ENCODE assay signal across 8 mouse cellular contexts in genomic region chr11:70520178-70520769, GRCm38 (mm10). TPM values are rescaled to one million over a fixed set of nuclear protein-coding genes. Genes with fewer than 3 reads are reported as not detected.
DNase-seq lines count a peak whose midpoint lies in the region; ATAC-seq and TF ChIP-seq lines count a peak whose summit lies in the region.

No protein-coding gene starts in this region.

- H3K4me3 ChIP-seq in embryonic facial prominence, embryonic 15.5 days (replicated peaks) = peak overlapping the region; percentile 38
- H3K4me3 ChIP-seq in heart, postnatal 0 days (ENCODE audit: low read depth, low read length) = peak overlapping the region; percentile 31
- H3K4me3 ChIP-seq in limb, embryonic 13.5 days = peak overlapping the region; percentile 37
- peak overlapping the region; percentile 20; the same call in 1 of the 2 replicates for H3K4me3 ChIP-seq in midbrain, postnatal 0 days (ENCODE audit: low read depth, low read length)

- H3K36me3 ChIP-seq in embryonic facial prominence, embryonic 15.5 days = no peaks in the 10 kb centered on the region
- H3K36me3 ChIP-seq in heart, postnatal 0 days (replicated peaks; ENCODE audit: control insufficient read depth, insufficient read depth, low read length) = no peaks in the 10 kb centered on the region
- H3K36me3 ChIP-seq in limb, embryonic 13.5 days = no peaks in the 10 kb centered on the region
- H3K36me3 ChIP-seq in midbrain, postnatal 0 days (ENCODE audit: insufficient read depth, low read length) = no peaks in the 10 kb centered on the region

- H3K4me2 ChIP-seq in embryonic facial prominence, embryonic 15.5 days (replicated peaks) = peak overlapping the region; percentile 56
- peak overlapping the region; percentile 51 for H3K4me2 ChIP-seq in heart, postnatal 0 days (ENCODE audit: low read depth, low read length)
- H3K4me2 ChIP-seq in limb, embryonic 13.5 days (replicated peaks) = peak overlapping the region; percentile 63
- H3K4me2 ChIP-seq in midbrain, postnatal 0 days (ENCODE audit: low read depth, low read length, poor library complexity, severe bottlenecking) = peak overlapping the region; percentile 47

- no peaks in the 10 kb centered on the region for H3K9me3 ChIP-seq in embryonic facial prominence, embryonic 15.5 days (replicated peaks)
- no peaks in the 10 kb centered on the region for H3K9me3 ChIP-seq in heart, postnatal 0 days (replicated peaks; ENCODE audit: control insufficient read depth, low read length)
- H3K9me3 ChIP-seq in limb, embryonic 13.5 days = no peaks in the 10 kb centered on the region
- H3K9me3 ChIP-seq in midbrain, postnatal 0 days (ENCODE audit: low read length) = no peaks in the 10 kb centered on the region

- peak; percentile 16 for DNase-seq in urinary bladder, postnatal 25 days (ENCODE audit: low spot score)
- no peak for DNase-seq in urinary bladder, adult 2 months (ENCODE audit: low spot score)
- peak; percentile 31 for DNase-seq in heart, postnatal 0 days (ENCODE audit: low spot score)
- peak; percentile 37 for DNase-seq in midbrain, postnatal 0 days (ENCODE audit: low spot score)
- no peak for DNase-seq in T-cell, adult 2 months (ENCODE audit: low spot score)

- peak overlapping the region; percentile 39 for H3K9ac ChIP-seq in embryonic facial prominence, embryonic 15.5 days
- peak overlapping the region; percentile 61 for H3K9ac ChIP-seq in heart, postnatal 0 days (replicated peaks; ENCODE audit: low read depth, low read length)
- H3K9ac ChIP-seq in limb, embryonic 13.5 days = peak overlapping the region; percentile 70
- peak overlapping the region; percentile 36; the same call in 1 of the 2 replicates for H3K9ac ChIP-seq in midbrain, postnatal 0 days (replicated peaks; ENCODE audit: low read length, poor library complexity, severe bottlenecking)

- 14% methylated on average over 41 of the region's 41 CpGs for WGBS in embryonic facial prominence, embryonic 15.5 days
- WGBS in heart, postnatal 0 days = 8% methylated on average over 41 of the region's 41 CpGs
- 13% methylated on average over 41 of the region's 41 CpGs for WGBS in limb, embryonic 13.5 days
- WGBS in midbrain, postnatal 0 days = 8% methylated on average over 41 of the region's 41 CpGs

- TF ChIP-seq EP300 in heart, postnatal 0 days (IDR thresholded peaks at IDR 0.05; ENCODE audit: low read depth) = no peak

- peaks cover 17% of the 10 kb centered on the region for H3K4me1 ChIP-seq in embryonic facial prominence, embryonic 15.5 days
- no peaks in the 10 kb centered on the region for H3K4me1 ChIP-seq in heart, postnatal 0 days (ENCODE audit: control insufficient read depth, insufficient read depth)
- H3K4me1 ChIP-seq in limb, embryonic 13.5 days = peaks cover 11% of the 10 kb centered on the region; the same call in 1 of the 2 replicates
- no peaks in the 10 kb centered on the region for H3K4me1 ChIP-seq in midbrain, postnatal 0 days (ENCODE audit: insufficient read depth, low read length)

- peak; percentile 25 for TF ChIP-seq CTCF in heart, postnatal 0 days (IDR thresholded peaks at IDR 0.05; ENCODE audit: low read depth)
- peak; percentile 40; the same call in 1 of the 2 replicates for TF ChIP-seq CTCF in midbrain, postnatal 0 days (IDR thresholded peaks at IDR 0.05)

- H3K27ac ChIP-seq in embryonic facial prominence, embryonic 15.5 days (replicated peaks) = peak overlapping the region; percentile 58
- H3K27ac ChIP-seq in heart, postnatal 0 days (ENCODE audit: low read depth) = peak overlapping the region; percentile 70
- peak overlapping the region; percentile 40; the same call in 1 of the 2 replicates for H3K27ac ChIP-seq in limb, embryonic 13.5 days
- peak overlapping the region; percentile 68 for H3K27ac ChIP-seq in midbrain, postnatal 0 days (ENCODE audit: low read depth, low read length)

- peaks cover 10% of the 10 kb centered on the region for H3K27me3 ChIP-seq in embryonic facial prominence, embryonic 15.5 days
- H3K27me3 ChIP-seq in heart, postnatal 0 days (ENCODE audit: control insufficient read depth, insufficient read depth, low read length) = no peaks in the 10 kb centered on the region
- peaks cover 15% of the 10 kb centered on the region; the same call in 1 of the 2 replicates for H3K27me3 ChIP-seq in limb, embryonic 13.5 days
- no peaks in the 10 kb centered on the region for H3K27me3 ChIP-seq in midbrain, postnatal 0 days (ENCODE audit: insufficient read depth, low read length)

- peak; percentile 52; the same call in 1 of the 2 replicates for ATAC-seq in embryonic facial prominence, embryonic 15.5 days (ENCODE audit: insufficient number of reproducible peaks, low FRiP score, low TSS enrichment, low read depth)
- peak; percentile 33 for ATAC-seq in heart, postnatal 0 days (ENCODE audit: insufficient read depth, low read depth)
- ATAC-seq in limb, embryonic 13.5 days (ENCODE audit: low FRiP score, low read depth) = no peak; the same call in 1 of the 2 replicates
- 0 out of 2 replicates have a peak, but pooled peaks have one; percentile 65 for ATAC-seq in midbrain, postnatal 0 days (ENCODE audit: low FRiP score)
- ATAC-seq in CD4-positive, CD25-positive, alpha-beta regulatory T cell, adult 4 months = no peak

RNA-seq across cellular contexts. Expression of gene Gltpd2, which starts 1.3 kb away (rescaled TPM):
- 0.14 and 0.15 TPM in 2 replicates for polyA plus RNA-seq in urinary bladder, adult 2 months (2012; rRNA removed)
- polyA plus RNA-seq in embryonic facial prominence, embryonic 15.5 days (2015; fragmentation: Nextera tagmentation; extraction: Ambion mirVana) = 0.44 and 0.59 TPM in 2 replicates
- total RNA-seq in heart, postnatal 0 days (2014; rRNA removed; ENCODE audit: low replicate concordance) = not detected in 2 replicates
- 0.34 TPM in 1 of 2 replicates, not detected in the other for polyA plus RNA-seq in heart, postnatal 0 days (2015; fragmentation: Nextera tagmentation; extraction: Ambion mirVana)
- polyA plus RNA-seq in limb, embryonic 13.5 days (2015; fragmentation: Nextera tagmentation; extraction: Ambion mirVana) = 0.43 and 0.92 TPM in 2 replicates
- total RNA-seq in midbrain, postnatal 0 days (2014; rRNA removed) = not detected in 2 replicates
- polyA plus RNA-seq in midbrain, postnatal 0 days (2015; fragmentation: Nextera tagmentation; extraction: Ambion mirVana) = 0.21 and 0.25 TPM in 2 replicates
- not detected for polyA plus RNA-seq in CD4-positive, CD25-positive, alpha-beta regulatory T cell, adult 4 months (2017; shearing (Covaris generic))

RNA-seq across cellular contexts. Expression of gene Psmb6, which starts 4.9 kb away (rescaled TPM):
- 249 and 294 TPM in 2 replicates for polyA plus RNA-seq in urinary bladder, adult 2 months (2012; rRNA removed)
- 727 and 733 TPM in 2 replicates for polyA plus RNA-seq in embryonic facial prominence, embryonic 15.5 days (2015; fragmentation: Nextera tagmentation; extraction: Ambion mirVana)
- 474 and 521 TPM in 2 replicates for total RNA-seq in heart, postnatal 0 days (2014; rRNA removed; ENCODE audit: low replicate concordance)
- polyA plus RNA-seq in heart, postnatal 0 days (2015; fragmentation: Nextera tagmentation; extraction: Ambion mirVana) = 640 and 644 TPM in 2 replicates
- polyA plus RNA-seq in limb, embryonic 13.5 days (2015; fragmentation: Nextera tagmentation; extraction: Ambion mirVana) = 828 and 869 TPM in 2 replicates
- 455 and 493 TPM in 2 replicates for total RNA-seq in midbrain, postnatal 0 days (2014; rRNA removed)
- polyA plus RNA-seq in midbrain, postnatal 0 days (2015; fragmentation: Nextera tagmentation; extraction: Ambion mirVana) = 818 and 874 TPM in 2 replicates
- polyA plus RNA-seq in CD4-positive, CD25-positive, alpha-beta regulatory T cell, adult 4 months (2017; shearing (Covaris generic)) = 100 to 1,000 TPM; 378 to 439 TPM

RNA-seq across cellular contexts. Expression of gene Vmo1, which starts 5.9 kb away (rescaled TPM):
- polyA plus RNA-seq in urinary bladder, adult 2 months (2012; rRNA removed) = 0.43 and 0.72 TPM in 2 replicates
- 0.35 and 0.60 TPM in 2 replicates for polyA plus RNA-seq in embryonic facial prominence, embryonic 15.5 days (2015; fragmentation: Nextera tagmentation; extraction: Ambion mirVana)
- not detected in 2 replicates for total RNA-seq in heart, postnatal 0 days (2014; rRNA removed; ENCODE audit: low replicate concordance)
- polyA plus RNA-seq in heart, postnatal 0 days (2015; fragmentation: Nextera tagmentation; extraction: Ambion mirVana) = 0.18 and 0.55 TPM in 2 replicates
- 0.31 and 0.41 TPM in 2 replicates for polyA plus RNA-seq in limb, embryonic 13.5 days (2015; fragmentation: Nextera tagmentation; extraction: Ambion mirVana)
- not detected in 2 replicates for total RNA-seq in midbrain, postnatal 0 days (2014; rRNA removed)
- polyA plus RNA-seq in midbrain, postnatal 0 days (2015; fragmentation: Nextera tagmentation; extraction: Ambion mirVana) = 0.53 and 0.65 TPM in 2 replicates
- not detected for polyA plus RNA-seq in CD4-positive, CD25-positive, alpha-beta regulatory T cell, adult 4 months (2017; shearing (Covaris generic))

RNA-seq across cellular contexts. Expression of gene Gm40193, which starts 12.5 kb away (rescaled TPM):
- polyA plus RNA-seq in urinary bladder, adult 2 months (2012; rRNA removed) = not detected in 2 replicates
- polyA plus RNA-seq in embryonic facial prominence, embryonic 15.5 days (2015; fragmentation: Nextera tagmentation; extraction: Ambion mirVana) = 1.1 and 3.3 TPM in 2 replicates
- total RNA-seq in heart, postnatal 0 days (2014; rRNA removed; ENCODE audit: low replicate concordance) = not detected in 2 replicates
- polyA plus RNA-seq in heart, postnatal 0 days (2015; fragmentation: Nextera tagmentation; extraction: Ambion mirVana) = not detected in 2 replicates
- not detected in 2 replicates for polyA plus RNA-seq in limb, embryonic 13.5 days (2015; fragmentation: Nextera tagmentation; extraction: Ambion mirVana)
- total RNA-seq in midbrain, postnatal 0 days (2014; rRNA removed) = not detected in 2 replicates
- polyA plus RNA-seq in midbrain, postnatal 0 days (2015; fragmentation: Nextera tagmentation; extraction: Ambion mirVana) = not detected in 2 replicates
- not detected for polyA plus RNA-seq in CD4-positive, CD25-positive, alpha-beta regulatory T cell, adult 4 months (2017; shearing (Covaris generic))

RNA-seq across cellular contexts. Expression of gene Tm4sf5, which starts 15.2 kb away (rescaled TPM):
- polyA plus RNA-seq in urinary bladder, adult 2 months (2012; rRNA removed) = 0.72 and 0.80 TPM in 2 replicates
- polyA plus RNA-seq in embryonic facial prominence, embryonic 15.5 days (2015; fragmentation: Nextera tagmentation; extraction: Ambion mirVana) = 1.1 TPM in 1 of 2 replicates, not detected in the other
- 0.34 and 8.6 TPM in 2 replicates for total RNA-seq in heart, postnatal 0 days (2014; rRNA removed; ENCODE audit: low replicate concordance)
- polyA plus RNA-seq in heart, postnatal 0 days (2015; fragmentation: Nextera tagmentation; extraction: Ambion mirVana) = 7.6 and 7.8 TPM in 2 replicates
- 0.29 and 0.74 TPM in 2 replicates for polyA plus RNA-seq in limb, embryonic 13.5 days (2015; fragmentation: Nextera tagmentation; extraction: Ambion mirVana)
- 7.4 and 12.1 TPM in 2 replicates for total RNA-seq in midbrain, postnatal 0 days (2014; rRNA removed)
- polyA plus RNA-seq in midbrain, postnatal 0 days (2015; fragmentation: Nextera tagmentation; extraction: Ambion mirVana) = 18.8 and 19.8 TPM in 2 replicates
- polyA plus RNA-seq in CD4-positive, CD25-positive, alpha-beta regulatory T cell, adult 4 months (2017; shearing (Covaris generic)) = 1 to 10 TPM in 1 of 2 experiments, under 1 TPM in 1; 1.00 to 2.5 TPM

Comparison
In these comparisons a context has a peak if more than half of its experiments do, and no peak if none do; other contexts are left out.
1. DNase-seq: peak in urinary bladder, postnatal 25 days (single experiment), heart, postnatal 0 days (single experiment) and midbrain, postnatal 0 days (single experiment); none in urinary bladder, adult 2 months (single experiment) and T-cell, adult 2 months (single experiment).
2. ATAC-seq: peak in embryonic facial prominence, embryonic 15.5 days (single experiment), heart, postnatal 0 days (single experiment) and midbrain, postnatal 0 days (single experiment); none in limb, embryonic 13.5 days (single experiment) and CD4-positive, CD25-positive, alpha-beta regulatory T cell, adult 4 months (single experiment).
3. Peak in every context shown above with its lines, with median percentiles within 50 percentile points of each other: H3K27ac ChIP-seq, H3K4me2 ChIP-seq, H3K4me3 ChIP-seq and H3K9ac ChIP-seq.